Mouse (Mus musculus): ENCODE measurements around the gene Spata46. TPM values are rescaled to one million over a fixed set of nuclear protein-coding genes. Genes with fewer than 3 reads are reported as not detected.

Gene Spata46
- total RNA-seq (2015; ENCODE audit: low replicate concordance) (not detected in 2 replicates), total RNA-seq (2017; ENCODE audit: low replicate concordance) (not detected in 2 replicates)

DNA sequence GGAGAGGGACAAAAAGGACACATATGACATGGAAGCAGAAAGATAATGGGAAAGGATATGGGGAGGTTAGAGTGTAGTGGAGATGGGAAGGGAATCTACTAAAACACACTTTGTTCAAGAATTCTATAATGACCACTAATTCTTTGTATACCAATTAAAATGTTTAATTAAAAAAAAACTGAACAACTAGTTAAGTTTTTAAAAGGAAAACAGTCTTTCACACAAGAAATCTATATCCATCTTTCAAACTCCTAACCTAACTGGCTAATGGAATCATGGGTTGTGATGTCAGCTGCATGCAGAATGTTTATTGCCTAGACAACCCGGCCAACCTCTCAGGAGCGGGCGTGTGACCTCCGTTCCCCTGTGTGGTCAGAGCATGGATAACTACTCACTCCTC is at the start of gene Spata46:
Spata46 (plus strand) TSS at position 301 of the 400 bp plus-strand sequence.
- no peak for ATAC-seq (replicated peaks; ENCODE audit: low FRiP score, poor library complexity, severe bottlenecking)

- no peak for ATAC-seq (replicated peaks; ENCODE audit: low FRiP score, poor library complexity, severe bottlenecking)
Observed at GRCm38 (mm10) chr1:170270281-170270680, 38.3 kb upstream of the Spata46 start.

DNA sequence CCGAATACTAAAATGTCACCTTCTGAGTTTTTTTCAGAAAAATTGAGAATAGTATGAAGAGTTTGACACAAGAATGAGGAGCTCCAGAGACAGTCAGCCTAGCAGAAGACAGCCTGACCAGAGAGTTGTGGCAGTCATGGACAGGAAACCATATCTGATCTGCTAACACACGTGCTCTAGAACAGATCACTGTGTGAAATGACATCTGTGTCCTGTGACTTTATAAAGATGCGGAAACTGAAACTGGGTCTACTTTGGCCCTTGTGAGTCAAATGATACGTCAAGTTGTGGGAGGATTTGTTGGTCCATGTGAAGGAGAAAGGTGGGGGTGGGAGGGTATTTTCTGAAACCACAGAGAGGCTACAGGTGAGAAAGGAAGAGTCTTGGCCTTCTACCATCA is 37.9 kb upstream of the Spata46 start:
- ATAC-seq (replicated peaks; ENCODE audit: low FRiP score, poor library complexity, severe bottlenecking), result no peak

DNA sequence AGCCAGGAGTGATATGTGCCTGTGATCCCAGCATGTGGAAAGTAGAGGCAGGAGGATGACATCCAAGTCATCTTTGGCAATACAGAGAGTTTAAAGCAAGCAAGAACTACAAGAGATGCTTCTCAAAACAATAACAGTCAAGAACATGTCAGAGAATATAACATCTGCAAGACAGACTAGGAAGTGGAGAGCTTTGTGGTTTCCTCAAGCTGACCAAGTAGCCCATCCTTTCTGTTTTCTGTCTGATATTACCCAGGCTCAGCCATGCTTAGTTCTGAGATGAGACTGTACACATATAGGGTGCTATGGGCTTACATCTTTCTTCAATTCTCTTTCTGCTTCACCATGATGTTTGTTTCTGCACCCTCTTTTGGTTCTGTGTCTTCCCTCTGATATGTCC is 35.4 kb upstream of the Spata46 start:
- ATAC-seq (replicated peaks; ENCODE audit: low FRiP score, poor library complexity, severe bottlenecking), result no peak

DNA sequence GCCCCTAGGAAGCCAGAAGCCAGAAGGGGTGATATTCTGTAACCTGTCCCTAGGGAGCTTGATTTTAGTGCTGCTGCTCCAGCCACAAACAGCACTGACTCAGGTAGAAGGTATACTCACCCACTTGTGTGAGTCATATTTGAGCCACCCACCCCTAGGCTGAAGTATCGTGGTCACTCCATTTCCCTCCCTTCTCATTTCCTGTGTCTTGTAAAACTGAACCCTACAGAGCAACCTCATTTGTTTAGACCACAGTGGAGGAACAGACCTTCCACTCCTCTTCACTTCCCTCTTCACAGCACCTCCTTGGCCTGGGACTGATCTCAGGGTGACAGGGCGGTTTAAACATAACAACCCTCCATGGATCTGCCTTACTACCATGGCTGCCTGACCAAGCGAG is 31.6 kb upstream of the Spata46 start, which contains the start of gene Sh2d1b1:
Sh2d1b1 (plus strand) TSS at position 305 of the 400 bp plus-strand sequence.
- ATAC-seq (replicated peaks; ENCODE audit: low FRiP score, poor library complexity, severe bottlenecking), result no peak

DNA sequence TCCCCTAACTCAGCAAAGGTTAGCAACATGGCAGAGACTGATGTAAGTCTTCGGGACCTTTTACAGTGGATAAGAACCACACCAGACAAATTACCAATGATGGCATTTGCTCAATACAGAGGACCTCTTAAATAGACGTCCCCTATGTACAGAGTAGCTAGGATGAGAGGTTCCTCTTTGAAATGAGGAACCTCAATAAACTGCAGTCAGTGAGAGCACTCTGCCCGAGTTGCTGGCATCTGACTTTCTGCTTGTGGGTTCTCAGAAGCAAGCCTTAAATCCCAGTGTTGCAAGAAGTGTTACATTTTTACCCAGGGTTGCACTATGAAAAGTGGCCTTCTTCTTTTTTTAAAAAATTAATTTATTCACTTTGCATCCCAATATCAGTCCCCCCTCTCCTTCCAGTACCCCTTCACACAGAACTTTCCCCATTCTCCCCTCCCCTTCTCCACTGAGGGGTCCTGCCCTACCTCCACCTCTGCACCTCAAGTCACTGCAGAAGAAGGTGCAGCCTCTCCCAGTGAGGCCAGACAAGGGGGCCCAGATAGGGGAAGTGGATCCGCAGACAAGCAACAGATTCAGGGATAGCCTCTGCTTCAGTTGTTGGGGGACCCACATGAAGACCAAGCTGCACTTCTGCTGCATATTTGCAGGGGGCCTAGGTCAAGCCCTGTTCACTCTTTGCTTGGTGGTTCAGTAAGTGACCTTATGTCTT is 26.0 kb upstream of the Spata46 start:
- ATAC-seq (replicated peaks; ENCODE audit: low FRiP score, poor library complexity, severe bottlenecking), result no peak

DNA sequence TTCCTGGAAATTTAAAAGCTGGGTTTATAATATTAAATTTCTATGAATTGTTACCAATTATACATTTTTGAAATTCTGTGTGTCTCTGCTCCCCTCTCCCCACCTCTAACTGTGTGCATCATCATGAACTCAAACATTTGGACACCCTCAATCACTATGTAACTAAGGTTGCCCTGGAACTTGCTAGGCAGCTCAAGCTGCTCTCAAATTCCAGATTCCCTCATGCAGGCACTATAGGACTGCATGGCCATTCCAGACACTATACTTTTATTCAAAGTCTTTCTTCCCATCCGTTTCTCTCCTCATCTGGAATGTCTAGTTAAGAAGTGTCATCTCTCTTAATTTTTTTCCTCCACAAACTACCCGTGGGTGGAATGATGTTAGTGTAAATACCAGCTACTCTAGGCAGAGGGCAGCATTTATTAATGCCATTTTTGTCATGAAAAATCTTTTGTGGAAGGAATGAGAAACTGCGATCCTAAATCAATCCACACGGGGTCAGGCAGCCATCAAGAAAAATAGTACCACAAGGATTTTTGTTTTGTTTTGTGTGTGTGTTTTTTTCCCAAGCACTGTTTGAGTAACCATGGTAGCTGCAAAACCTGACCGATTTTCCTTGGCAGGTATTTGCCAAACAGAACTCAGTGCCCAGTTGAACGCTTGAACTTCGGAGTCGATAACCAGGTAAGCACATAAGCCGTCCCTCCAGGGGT is 16.2 kb upstream of the Spata46 start:
- ATAC-seq (replicated peaks; ENCODE audit: low FRiP score, poor library complexity, severe bottlenecking), result no peak

DNA sequence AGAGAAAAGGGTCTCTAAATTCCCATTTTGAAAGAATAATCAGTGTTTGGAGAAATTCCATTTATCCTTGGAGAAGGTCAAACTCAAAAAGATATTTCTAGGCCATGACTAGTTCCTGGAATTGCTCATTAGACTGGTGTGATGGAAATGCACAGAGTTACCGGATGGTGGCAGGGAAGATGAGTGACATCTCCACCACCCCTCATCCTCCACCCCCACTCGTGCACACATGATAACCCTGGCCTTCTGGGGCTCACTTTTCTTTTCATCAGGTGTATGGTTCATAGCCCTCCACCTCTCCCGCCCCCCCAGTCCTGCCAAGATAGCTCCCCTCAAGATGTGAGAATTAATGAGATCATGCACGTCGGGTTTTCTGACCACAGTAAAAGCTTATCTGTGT is 15.3 kb upstream of the Spata46 start:
- ATAC-seq (replicated peaks; ENCODE audit: low FRiP score, poor library complexity, severe bottlenecking), result no peak

GRCm38 (mm10) chr1:170294786-170295570 is 13.6 kb upstream of the Spata46 start:
- ATAC-seq (replicated peaks; ENCODE audit: low FRiP score, poor library complexity, severe bottlenecking), result no peak

DNA sequence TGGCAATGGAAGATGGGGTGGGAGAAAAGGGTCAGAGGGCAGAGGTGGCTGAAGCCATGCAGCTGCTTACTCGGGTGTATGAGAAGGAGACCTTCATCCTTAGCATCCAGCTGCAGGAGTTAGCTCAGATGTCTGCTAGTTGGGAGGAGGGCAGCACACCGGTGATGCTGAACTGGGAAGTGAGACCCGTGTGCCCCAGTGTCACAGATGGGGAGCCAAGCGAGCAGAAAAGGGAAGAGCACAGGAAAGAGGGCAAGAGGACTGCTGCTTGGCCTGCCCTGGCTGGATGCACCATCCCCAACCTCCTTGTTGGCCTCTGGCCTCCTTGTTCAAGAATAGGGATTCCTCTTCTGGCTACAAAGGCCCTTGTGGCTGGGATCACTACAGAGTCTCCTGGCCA is 9.1 kb upstream of the Spata46 start:
- no peak for ATAC-seq (replicated peaks; ENCODE audit: low FRiP score, poor library complexity, severe bottlenecking)

DNA sequence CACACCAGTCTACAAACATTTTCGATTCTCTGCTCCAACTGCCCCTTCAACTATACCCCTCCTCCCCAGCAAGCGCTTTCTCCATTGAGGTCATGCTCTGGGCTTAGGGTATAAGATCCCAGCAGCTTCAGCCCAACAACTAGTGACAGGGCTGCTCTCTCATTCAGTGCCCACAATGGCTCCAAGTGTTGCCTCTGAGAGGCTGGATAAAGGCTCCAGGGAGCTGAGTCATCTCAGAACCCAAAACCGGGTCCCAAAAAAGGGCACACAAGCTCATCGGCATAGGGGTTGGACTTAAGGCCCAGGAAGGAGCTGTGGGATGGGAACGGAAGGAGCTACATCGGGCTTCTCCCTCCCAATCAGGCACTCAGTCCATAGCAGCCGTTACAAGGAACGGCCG is 6.9 kb upstream of the Spata46 start:
- ATAC-seq (replicated peaks; ENCODE audit: low FRiP score, poor library complexity, severe bottlenecking), result no peak

GRCm38 (mm10) chr1:170302456-170302855 is 6.1 kb upstream of the Spata46 start:
- no peak for ATAC-seq (replicated peaks; ENCODE audit: low FRiP score, poor library complexity, severe bottlenecking)

- ATAC-seq (replicated peaks; ENCODE audit: low FRiP score, poor library complexity, severe bottlenecking), result no peak
Observed at GRCm38 (mm10) chr1:170303103-170303502, 5.5 kb upstream of the Spata46 start.

DNA sequence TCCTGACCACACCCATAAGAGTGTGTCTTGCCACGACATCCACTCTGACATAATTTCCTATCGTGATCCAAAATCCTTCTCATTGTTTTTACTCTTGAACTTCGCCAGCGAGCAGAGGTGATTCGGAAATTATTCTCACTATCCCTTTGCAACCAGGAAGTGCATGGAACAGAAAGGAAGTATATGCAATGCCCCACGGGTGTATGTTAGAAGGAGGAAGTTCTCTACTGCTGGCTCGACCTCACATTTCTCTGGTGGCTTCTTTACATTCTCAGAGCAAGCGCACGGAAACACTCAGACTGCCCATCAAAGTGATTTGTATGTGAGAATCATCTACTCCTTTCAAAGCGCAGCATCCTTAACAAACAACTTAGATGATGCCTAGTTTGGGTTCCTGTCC is 3.6 kb upstream of the Spata46 start:
- ATAC-seq (replicated peaks; ENCODE audit: low FRiP score, poor library complexity, severe bottlenecking), result no peak

GRCm38 (mm10) chr1:170306232-170306631 is 2.4 kb upstream of the Spata46 start, which contains the start of gene Gm7694:
Gene Gm7694, minus strand, starts transcription at chr1:170306332.
- no peak for ATAC-seq (replicated peaks; ENCODE audit: low FRiP score, poor library complexity, severe bottlenecking)

DNA sequence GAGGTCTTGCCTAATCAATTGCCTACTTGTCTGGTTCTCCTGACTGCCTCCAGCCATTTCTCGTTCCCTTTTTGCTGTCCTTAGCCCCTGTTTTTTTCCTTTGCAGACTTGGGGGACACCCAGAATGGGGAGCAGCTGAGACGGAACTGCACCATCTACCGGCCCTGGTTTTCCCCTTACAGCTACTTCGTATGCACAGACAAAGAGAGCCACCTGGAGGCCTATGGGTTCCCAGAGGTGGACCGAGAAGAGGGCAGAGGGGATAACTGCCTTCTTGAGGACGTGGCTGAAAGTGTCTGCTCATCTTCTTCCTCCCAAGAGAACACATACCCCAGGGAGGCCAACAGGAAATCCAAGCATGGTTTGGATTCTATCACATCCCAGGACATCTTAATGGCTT is 2.8 kb downstream of the Spata46 start:
- ATAC-seq (replicated peaks; ENCODE audit: low FRiP score, poor library complexity, severe bottlenecking), result no peak

DNA sequence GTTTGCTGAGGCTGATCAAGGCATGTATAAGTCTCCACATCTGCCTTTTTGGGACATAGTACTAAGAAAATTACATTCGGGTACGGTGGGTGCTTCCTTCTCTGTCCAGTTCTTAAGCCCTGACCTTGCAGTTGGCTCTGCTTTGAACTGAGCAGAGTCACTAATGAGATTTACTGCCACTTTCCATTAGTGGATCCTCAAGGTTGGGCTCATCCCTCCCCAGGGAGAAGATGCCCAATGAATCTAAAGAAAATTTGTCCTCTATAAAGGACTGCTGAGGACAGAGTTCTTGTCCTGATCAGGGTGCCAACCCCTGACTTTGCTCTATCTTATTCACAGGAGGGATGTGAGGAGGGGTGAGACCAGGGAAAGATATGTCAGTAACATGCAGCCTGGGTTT is 13.4 kb downstream of the Spata46 start:
- no peak for ATAC-seq (replicated peaks; ENCODE audit: low FRiP score, poor library complexity, severe bottlenecking)

DNA sequence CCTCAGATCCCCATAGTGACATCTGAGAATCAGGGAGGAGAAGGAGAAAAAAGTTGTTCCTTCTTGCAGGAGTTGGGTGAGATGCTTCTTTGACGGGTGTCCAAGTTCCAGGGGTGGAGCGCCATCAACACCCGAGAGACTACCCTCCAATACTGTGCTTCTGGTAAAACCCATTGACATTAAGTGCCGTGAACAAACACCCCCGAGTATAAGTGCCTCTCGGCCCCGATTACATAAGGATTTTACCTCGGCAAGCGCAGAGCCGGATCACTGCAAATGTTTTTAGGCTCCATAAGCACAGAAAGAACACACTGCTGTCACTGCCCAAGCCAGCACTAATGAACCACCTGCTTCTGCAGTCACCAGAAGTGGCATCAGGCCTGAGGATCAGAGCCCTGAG is 14.4 kb downstream of the Spata46 start:
- no peak for ATAC-seq (replicated peaks; ENCODE audit: low FRiP score, poor library complexity, severe bottlenecking)

DNA sequence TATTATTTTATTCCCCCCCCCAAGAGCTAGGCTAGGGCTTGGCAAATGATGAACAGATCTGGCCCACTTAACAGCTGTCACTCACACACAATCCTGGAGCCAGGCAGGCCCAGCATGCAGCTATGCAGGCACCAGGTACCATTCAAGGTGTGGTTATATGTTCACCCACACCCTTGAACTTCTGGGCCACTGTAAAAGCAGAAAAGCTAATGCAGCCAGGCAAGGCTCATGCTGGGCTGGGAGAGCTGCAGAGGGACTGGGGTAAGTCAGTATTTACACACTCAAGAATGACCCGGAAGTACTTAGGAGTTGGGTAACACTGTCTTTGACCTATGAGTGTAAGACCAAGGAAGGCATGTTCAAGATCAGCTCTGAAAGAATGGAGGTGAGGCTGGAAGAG is 15.7 kb downstream of the Spata46 start:
- no peak for ATAC-seq (replicated peaks; ENCODE audit: low FRiP score, poor library complexity, severe bottlenecking)

- no peak for ATAC-seq (replicated peaks; ENCODE audit: low FRiP score, poor library complexity, severe bottlenecking)
Observed at GRCm38 (mm10) chr1:170325277-170325676, 16.7 kb downstream of the Spata46 start.

All from erythroblast, adult 5-6 weeks (primary cell).